Mouse (Mus musculus) bone marrow macrophage, adult 2 months (primary cell): ENCODE results near the gene Nat8.

Source experiments
- CTCF ChIP-seq: IDR thresholded peaks from 2 replicates; pipeline ENCODE4 v1.5.1; 2012; ENCODE audit warnings: low read depth, mild to moderate bottlenecking, low read length, moderate library complexity
- POLR2A ChIP-seq: IDR thresholded peaks from 2 replicates; pipeline ENCODE4 v1.6.1; 2012; ENCODE audit warnings: mild to moderate bottlenecking, low read depth, low read length, borderline replicate concordance

DNA sequence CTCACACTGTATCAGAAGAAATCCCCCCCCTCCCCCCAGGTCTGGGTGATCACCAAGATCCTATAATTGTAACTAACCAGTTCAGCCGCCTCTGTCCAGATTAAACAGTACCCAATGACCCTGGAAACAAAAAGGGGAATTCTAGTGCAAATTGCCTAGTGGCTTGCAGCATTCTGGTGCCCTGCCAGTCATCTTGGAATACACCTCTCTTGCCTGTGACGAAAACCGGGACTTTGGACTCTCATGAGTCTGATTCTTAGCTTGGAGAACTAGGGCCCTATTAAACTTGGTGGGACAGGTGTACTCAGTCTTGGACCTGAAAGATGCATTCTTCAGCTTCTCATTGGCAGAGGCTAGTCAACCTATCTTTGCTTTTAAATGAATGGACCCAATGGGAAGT, 21.6 kb upstream of the Nat8 start:
- TF ChIP-seq POLR2A (no peak), CTCF (no peak)
